Mouse (Mus musculus) small intestine, adult 2 months (tissue): ENCODE results near the gene Tbc1d5. TPM values are rescaled to one million over a fixed set of nuclear protein-coding genes. Genes with fewer than 3 reads are reported as not detected.

Experiments used
- H3K27ac ChIP-seq: fragments of 200-500 bp; 2 replicates; pipeline ENCODE4 v1.5.1; 2012; ENCODE audit warnings: low read depth, low read length, control low read depth, inconsistent platforms; ENCODE audit not compliant: insufficient read depth
- H3K27me3 ChIP-seq: fragments of 200-500 bp; 2 replicates; pipeline ENCODE4 v1.6.1; 2012; ENCODE audit warnings: mild to moderate bottlenecking, moderate library complexity, low read length, inconsistent platforms; ENCODE audit not compliant: control insufficient read depth, insufficient read depth
- H3K36me3 ChIP-seq: fragments of 200-500 bp; 2 replicates; pipeline ENCODE4 v1.6.1; 2012; ENCODE audit warnings: mild to moderate bottlenecking, low read length, control low read depth, inconsistent platforms; ENCODE audit not compliant: control insufficient read depth, insufficient read depth
- H3K4me1 ChIP-seq: fragments of 200-500 bp; 2 replicates; pipeline ENCODE4 v1.6.1; 2012; ENCODE audit warnings: low read length, inconsistent platforms, mixed read lengths; ENCODE audit not compliant: control insufficient read depth, insufficient read depth, insufficient read length
- H3K4me3 ChIP-seq: fragments of 200-500 bp; 2 replicates; pipeline ENCODE4 v1.5.1; 2012; ENCODE audit warnings: low read depth, mild to moderate bottlenecking, control low read depth, inconsistent platforms, low read length, moderate library complexity
- CTCF ChIP-seq: fragments of 200-500 bp; IDR thresholded peaks from 2 replicates; pipeline ENCODE4 v1.5.1; 2012; ENCODE audit warnings: low read depth, mild to moderate bottlenecking, control low read depth, inconsistent platforms, low read length, moderate library complexity, mixed read lengths; ENCODE audit not compliant: insufficient replicate concordance, insufficient read length; ENCODE audit errors: extremely low read depth
- POLR2A ChIP-seq: fragments of 200-500 bp; IDR thresholded peaks from 2 replicates; pipeline ENCODE4 v1.6.1; 2012; ENCODE audit warnings: low read depth, mild to moderate bottlenecking, control low read depth, inconsistent platforms, low read length, moderate library complexity
- WGBS: fragments of 180-500 bp; shearing (Covaris S2); methylation state at CpG from one replicate; pipeline ENCODE4 v1.1.7; 2018; 5-methylcytosine and 5-hydroxymethylcytosine counted together
- polyA plus RNA-seq: library from polyadenylated mRNA; depleted of rRNA; stranded (reverse); fragments of >200 nt; gene quantifications from 2 replicates; pipeline ENCODE4 v1.2.3, GENCODE M21; 2012; rRNA removed

Gene Tbc1d5
- 3.5 and 6.1 TPM in 2 replicates for polyA plus RNA-seq

DNA sequence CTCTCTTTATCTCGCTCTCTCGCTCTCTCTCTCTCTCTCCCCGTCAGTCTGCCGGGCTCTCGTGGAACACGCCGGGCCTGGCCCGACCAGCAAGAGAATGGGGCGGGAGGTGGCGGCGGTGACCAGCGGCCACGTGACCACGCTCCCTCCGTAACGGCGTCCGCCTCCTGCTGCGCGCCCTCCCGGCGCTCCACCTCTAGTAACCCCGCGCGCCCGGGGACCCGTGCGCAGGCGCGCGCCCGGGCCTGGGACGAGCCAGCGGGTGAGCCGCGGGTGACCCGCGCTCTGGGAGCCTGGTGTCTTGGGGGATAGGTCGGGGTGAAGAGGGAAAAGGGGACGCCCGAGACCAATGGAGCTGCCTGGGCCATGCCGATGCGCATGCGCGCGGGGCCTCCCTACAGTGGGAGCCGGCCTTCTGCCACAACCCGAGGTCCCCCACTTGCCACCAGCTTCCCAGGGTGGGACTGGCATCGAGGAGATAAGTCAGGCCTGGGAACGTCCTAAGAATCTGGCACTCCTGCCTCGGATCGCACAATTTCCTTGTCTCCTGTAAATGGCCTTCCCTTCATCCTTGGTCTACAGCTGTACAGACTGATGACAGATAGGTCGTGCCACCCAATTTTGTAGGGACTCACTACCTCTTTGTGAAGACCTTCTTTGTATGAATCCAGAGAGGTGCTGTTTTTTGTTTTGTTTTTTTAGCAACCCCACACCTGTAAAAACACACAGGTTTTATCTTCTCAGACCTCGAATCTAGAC, at the start of gene Tbc1d5:
Tbc1d5 (minus strand) TSS at position 158 of the 759 bp plus-strand sequence.
- H3K27ac ChIP-seq = peak within 1 kb of the TSS; percentile 92
- H3K36me3 ChIP-seq = no peaks in the 10 kb centered on the region
- 3% methylated on average over 53 of the region's 54 CpGs for WGBS
- TF ChIP-seq POLR2A (peak; percentile 97), CTCF (no peak)
- peak within 1 kb of the TSS; percentile 74 for H3K4me3 ChIP-seq
- H3K27me3 ChIP-seq = no peaks in the 10 kb centered on the region
- peaks cover 2% of the 10 kb centered on the region; the same call in 1 of the 2 replicates for H3K4me1 ChIP-seq

DNA sequence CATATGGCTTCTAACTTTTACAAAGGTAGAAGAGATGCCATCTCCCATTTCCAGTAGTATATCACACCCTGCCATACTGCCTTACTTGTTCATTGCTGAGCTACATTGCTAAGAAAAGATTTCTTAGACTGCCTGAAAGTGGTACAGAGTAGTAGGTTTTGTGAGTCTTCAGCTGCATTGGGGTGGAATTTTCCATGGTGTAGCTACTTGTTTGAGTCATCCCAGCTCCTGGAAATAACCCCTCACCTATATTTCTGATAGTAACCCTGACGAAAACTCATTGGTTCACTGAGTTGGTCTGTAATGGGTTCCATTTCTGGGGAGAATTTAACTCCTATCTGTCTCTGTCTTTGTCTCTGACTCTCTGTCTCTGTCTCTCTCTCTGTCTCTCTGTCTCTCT, 46.9 kb upstream of the Tbc1d5 start:
- H3K4me3 ChIP-seq = no peak overlapping the region
- no peaks in the 10 kb centered on the region for H3K4me1 ChIP-seq
- 73% methylated on average over 1 of the region's 1 CpGs for WGBS
- TF ChIP-seq POLR2A = no peak
- TF ChIP-seq CTCF = no peak
- H3K27ac ChIP-seq = no peak overlapping the region
- H3K36me3 ChIP-seq = no peaks in the 10 kb centered on the region
- no peaks in the 10 kb centered on the region for H3K27me3 ChIP-seq

DNA sequence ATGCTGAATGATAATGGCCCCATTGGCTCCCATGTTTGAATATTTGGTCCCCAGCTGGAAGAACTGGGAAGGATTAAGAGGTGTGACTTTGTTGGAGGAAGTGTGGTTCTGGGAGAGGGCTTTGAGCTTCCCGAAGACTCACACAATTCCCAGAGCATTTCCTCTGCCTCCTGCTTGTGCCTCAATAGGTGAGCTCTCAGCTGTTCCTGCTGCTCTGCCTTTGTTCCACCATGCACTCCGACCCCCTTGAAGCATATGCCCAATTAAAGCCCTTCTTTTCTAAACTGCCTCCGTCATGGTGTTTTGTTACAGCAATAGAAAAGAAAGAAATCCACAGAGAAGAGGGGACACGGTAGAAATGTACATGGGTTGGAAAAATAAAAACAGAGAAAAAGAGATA, 44.0 kb upstream of the Tbc1d5 start:
- H3K27me3 ChIP-seq = no peaks in the 10 kb centered on the region
- H3K4me3 ChIP-seq = no peak overlapping the region
- TF ChIP-seq POLR2A (no peak), CTCF (no peak)
- 46% methylated on average over 4 of the region's 4 CpGs for WGBS
- no peaks in the 10 kb centered on the region for H3K36me3 ChIP-seq
- H3K4me1 ChIP-seq = no peaks in the 10 kb centered on the region
- no peak overlapping the region for H3K27ac ChIP-seq

GRCm38 (mm10) chr17:51221075-51221474, 41.9 kb upstream of the Tbc1d5 start:
- no peaks in the 10 kb centered on the region for H3K4me1 ChIP-seq
- H3K27ac ChIP-seq = no peak overlapping the region
- H3K36me3 ChIP-seq = no peaks in the 10 kb centered on the region
- no peak overlapping the region for H3K4me3 ChIP-seq
- no peaks in the 10 kb centered on the region for H3K27me3 ChIP-seq
- WGBS = 47% methylated on average over 7 of the region's 7 CpGs
- no peak for TF ChIP-seq CTCF
- TF ChIP-seq POLR2A = no peak

- no peaks in the 10 kb centered on the region for H3K4me1 ChIP-seq
- no peaks in the 10 kb centered on the region for H3K36me3 ChIP-seq
- H3K27me3 ChIP-seq = no peaks in the 10 kb centered on the region
- H3K4me3 ChIP-seq = no peak overlapping the region
- no peak for TF ChIP-seq CTCF
- TF ChIP-seq POLR2A = no peak
- WGBS = 80% methylated on average over 3 of the region's 3 CpGs
- H3K27ac ChIP-seq = no peak overlapping the region
Measured at GRCm38 (mm10) chr17:51219897-51220296, 40.7 kb upstream of the Tbc1d5 start.

- 87% methylated on average over 6 of the region's 6 CpGs for WGBS
- Histone ChIP-seq H3K4me1 (no peaks in the 10 kb centered on the region), H3K27ac (no peak overlapping the region), H3K27me3 (no peaks in the 10 kb centered on the region), H3K36me3 (no peaks in the 10 kb centered on the region), H3K4me3 (no peak overlapping the region)
- TF ChIP-seq POLR2A (no peak), CTCF (no peak)
Measured at GRCm38 (mm10) chr17:51216426-51216825, 37.3 kb upstream of the Tbc1d5 start.

DNA sequence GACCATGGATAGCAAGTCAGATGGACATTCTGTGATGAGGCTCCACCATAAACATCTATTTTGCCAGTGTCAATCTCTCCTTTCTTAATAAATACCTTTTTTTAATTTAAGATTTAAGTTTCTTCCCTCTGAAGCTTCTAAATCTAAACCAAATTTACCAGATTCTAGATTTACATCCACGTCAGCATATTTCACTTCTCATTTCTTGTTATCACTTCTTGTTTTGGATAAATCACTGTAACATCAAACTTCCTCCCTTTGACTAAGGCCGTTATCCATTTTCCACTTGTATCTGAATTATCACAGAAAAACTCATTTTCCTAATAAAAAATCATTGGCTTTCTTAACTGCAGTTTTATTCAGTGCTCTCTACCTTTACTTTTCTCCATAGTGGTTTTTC, 30.4 kb upstream of the Tbc1d5 start:
- no peak overlapping the region for H3K27ac ChIP-seq
- TF ChIP-seq CTCF = no peak
- TF ChIP-seq POLR2A = no peak
- WGBS = 86% methylated on average over 2 of the region's 2 CpGs

DNA sequence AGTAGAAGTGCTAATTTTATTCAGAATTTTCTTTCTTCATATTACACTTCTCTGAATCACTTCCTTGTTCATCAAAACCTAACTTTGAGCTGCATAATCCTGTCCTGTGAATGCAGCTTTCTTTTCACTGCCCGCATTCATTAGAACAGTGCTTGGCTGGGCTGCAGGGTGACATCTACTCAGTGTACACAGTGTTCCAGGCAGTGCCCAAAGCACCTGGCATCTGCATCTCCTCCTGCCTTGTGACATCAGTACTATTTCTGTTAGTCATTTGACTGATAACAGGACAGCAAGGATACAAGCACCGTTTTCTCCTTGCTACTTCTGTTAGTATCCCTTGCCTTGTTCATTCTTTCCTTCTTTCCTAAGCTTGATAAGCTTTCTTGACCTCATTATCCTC, 25.5 kb upstream of the Tbc1d5 start:
- WGBS = 75% methylated on average over 2 of the region's 2 CpGs
- Histone ChIP-seq H3K4me3 (no peak overlapping the region), H3K36me3 (no peaks in the 10 kb centered on the region), H3K27me3 (no peaks in the 10 kb centered on the region), H3K27ac (no peak overlapping the region), H3K4me1 (no peaks in the 10 kb centered on the region)
- TF ChIP-seq POLR2A (no peak), CTCF (no peak)

More for the DNA sequence above, 30.4 kb upstream of the Tbc1d5 start:
- Histone ChIP-seq H3K27me3 (no peaks in the 10 kb centered on the region), H3K4me3 (no peak overlapping the region), H3K4me1 (no peaks in the 10 kb centered on the region), H3K36me3 (no peaks in the 10 kb centered on the region)
